Mouse (Mus musculus) erythroblast, embryonic 14.5 days (primary cell): Measurements from ENCODE around the gene Krt83.

Source experiments
- GATA1 ChIP-seq: IDR thresholded peaks from 2 replicates; pipeline ENCODE4 v1.6.1; 2012; ENCODE audit warnings: low read length, inconsistent platforms, mixed read lengths
- TAL1 ChIP-seq: IDR thresholded peaks from 3 replicates; pipeline ENCODE4 v1.6.1; 2012; ENCODE audit warnings: low read length, inconsistent platforms, mixed read lengths

GRCm38 (mm10) chr15:101455292-101455691 is 36.0 kb downstream of the Krt83 start:
- TF ChIP-seq TAL1 (no peak), GATA1 (no peak)
